Mouse (Mus musculus): ENCODE results near the gene Zfp771.

Gene Zfp771

GRCm38 (mm10) chr7:127243870-127244657 is at the start of gene Zfp771:
TSS of gene Zfp771 (plus strand) at chr7:127244274.
- DNase-seq (ENCODE audit: low read depth, low spot score), result peak; percentile 81

GRCm38 (mm10) chr7:127194633-127195029 is 49.4 kb upstream of the Zfp771 start:
- DNase-seq (ENCODE audit: low read depth, low spot score), result no peak

DNA sequence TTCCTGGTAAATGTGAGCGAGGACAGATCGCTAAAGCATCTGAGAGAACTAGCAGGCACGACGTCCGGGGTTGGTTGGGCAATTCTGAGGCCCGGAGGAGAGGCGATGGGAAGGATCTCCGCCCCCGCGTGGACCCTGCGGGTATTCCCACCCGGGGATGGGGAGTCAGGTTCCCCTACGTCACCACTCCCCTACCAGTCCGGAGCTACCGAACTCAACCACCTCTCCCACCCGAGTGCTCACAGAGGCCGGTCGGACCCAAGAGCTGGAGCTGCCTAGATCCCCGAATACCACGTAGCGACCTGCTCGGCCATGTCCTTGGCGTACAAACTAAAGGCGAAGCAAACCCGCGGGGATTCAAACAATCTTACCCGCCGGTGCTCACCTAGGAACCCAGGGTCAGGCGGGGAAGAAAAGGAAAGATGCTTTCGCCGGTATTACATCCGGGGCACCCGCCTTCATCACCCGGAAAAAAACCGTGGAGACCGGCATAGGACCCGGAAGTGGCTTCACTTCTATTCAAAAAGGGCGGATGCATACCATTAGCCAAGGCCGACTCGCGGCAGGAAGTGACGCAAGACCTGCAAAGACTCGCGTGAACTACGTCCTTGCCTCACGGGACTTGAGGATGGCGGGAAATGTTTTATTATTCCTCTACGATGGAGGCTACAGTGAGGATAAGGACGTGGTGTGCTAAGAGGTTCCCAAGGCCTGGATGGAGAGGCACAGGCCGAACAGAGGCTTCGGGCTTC is 48.4 kb upstream of the Zfp771 start, which contains the start of gene Cd2bp2:
Gene Cd2bp2 (minus strand): TSS at position 507 of the 752 bp plus-strand sequence.
- DNase-seq (ENCODE audit: low read depth, low spot score), result peak; percentile 94

GRCm38 (mm10) chr7:127196484-127196883 is 47.6 kb upstream of the Zfp771 start:
- DNase-seq (ENCODE audit: low read depth, low spot score), result no peak

DNA sequence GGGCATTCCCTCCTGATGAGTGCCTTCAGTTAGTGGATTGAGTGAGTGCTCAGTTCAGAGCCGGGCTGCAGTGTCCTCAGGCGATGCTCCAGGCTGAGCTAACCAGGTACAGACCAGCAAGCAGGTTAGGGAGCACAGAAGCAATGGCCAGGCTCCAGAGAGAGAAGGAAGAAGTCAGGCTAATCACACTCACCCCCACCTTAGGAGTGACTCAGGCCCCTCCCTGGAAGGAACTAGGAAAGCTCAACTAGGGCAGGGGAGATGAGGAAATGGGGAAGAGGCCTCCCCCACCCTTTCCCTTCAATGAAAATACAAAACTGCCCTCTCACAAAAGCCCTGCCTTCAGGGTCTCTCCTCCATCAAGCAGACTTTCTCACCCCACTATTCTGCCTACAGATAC is 37.5 kb upstream of the Zfp771 start:
- no peak for DNase-seq (ENCODE audit: low read depth, low spot score)

DNA sequence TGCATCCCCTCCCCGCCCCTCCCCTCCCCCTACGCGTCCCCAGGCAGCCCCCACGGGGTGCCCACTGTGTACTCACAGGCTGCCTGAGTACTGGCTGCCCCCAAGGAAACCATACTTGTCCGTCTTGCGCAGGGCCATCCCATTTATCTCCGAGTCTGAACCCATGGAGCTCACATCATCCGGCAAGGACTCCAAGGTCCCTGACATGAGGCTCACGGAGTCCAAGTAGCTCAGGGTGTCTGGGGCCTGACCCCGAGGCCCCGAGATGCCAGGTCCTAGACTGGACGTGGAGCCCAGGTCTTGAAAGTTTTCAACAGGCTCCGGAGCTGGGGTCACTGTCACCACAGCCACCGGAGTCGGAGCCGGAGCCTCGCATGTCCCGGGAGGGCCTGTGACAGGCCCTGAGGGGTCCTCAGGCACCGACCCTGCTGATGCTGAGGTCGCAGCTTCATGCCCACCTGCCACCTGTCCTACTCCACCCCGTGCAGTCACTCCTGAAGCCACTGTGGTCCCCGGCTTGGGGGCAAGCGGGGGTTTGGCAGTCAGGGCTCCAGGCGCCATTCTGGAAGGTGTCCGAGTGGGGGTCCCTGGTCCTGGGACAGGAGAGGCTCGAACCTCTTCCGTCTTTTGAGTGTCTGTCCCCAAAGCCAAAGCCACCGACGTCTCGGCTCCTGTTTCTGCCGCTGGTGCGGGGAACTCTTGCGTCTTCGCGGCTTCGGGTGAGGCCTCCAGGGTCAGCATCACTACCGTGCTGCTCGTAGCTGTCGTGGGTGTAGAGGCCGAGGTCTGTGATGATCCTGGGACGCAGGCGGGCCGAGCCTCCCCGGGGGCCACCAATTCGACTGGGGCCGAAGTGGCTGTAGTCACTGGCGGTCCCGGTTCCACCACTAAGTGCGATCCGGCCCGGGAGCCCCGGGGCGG is 36.4 kb upstream of the Zfp771 start:
- no peak for DNase-seq (ENCODE audit: low read depth, low spot score)

GRCm38 (mm10) chr7:127208295-127208552 is 35.9 kb upstream of the Zfp771 start, which contains the start of gene Tbc1d10b:
TSS of gene Tbc1d10b (minus strand) at chr7:127208468.
- DNase-seq (ENCODE audit: low read depth, low spot score), result no peak

DNA sequence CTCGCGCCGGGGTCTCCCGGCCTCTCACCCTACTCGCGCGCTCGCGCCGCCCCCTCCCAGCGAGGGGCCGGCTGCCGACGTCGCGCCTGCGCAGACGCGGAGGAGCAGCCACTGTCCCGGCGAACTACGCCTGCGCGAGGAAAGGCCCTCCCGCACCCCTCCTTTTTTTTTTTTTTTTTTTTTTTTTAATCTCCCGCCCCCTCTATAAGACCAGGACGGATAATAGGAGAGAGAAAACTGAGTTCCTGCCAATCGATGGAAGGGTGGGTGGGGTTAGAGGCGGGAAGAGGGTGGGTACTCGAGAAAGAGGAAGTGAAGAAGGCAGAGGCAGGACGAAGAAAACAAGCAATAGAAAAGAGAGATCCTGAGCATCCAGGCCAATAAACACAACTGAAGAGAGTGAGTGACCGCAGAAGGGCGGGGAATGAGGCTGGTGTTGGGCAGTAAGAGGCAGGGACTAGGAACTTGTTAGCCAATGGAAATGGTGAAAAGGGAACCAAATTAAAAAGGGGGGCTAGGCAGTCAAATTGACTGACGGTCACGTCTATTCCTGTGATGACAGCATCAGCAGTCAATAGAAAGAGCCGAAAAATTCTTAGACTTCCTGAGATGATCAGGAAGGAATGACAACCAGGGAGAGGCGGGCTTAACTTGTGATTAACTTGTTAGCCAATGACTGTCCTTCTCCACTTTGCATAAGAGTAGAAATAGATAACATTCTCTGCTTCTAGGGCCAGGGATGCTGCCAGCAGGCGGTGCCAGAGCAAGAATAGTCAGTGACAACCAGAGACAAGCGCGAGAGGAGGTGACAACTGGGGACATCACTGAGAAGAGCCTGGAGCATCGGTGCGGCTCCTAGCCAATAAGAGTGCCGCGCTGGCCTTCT is 35.3 kb upstream of the Zfp771 start, which contains the start of gene Mylpf:
Gene Mylpf (plus strand): TSS at position 338 of the 886 bp plus-strand sequence.
- DNase-seq (ENCODE audit: low read depth, low spot score), result peak; percentile 92

GRCm38 (mm10) chr7:127209851-127210250 is 34.2 kb upstream of the Zfp771 start:
- DNase-seq (ENCODE audit: low read depth, low spot score), result no peak

DNA sequence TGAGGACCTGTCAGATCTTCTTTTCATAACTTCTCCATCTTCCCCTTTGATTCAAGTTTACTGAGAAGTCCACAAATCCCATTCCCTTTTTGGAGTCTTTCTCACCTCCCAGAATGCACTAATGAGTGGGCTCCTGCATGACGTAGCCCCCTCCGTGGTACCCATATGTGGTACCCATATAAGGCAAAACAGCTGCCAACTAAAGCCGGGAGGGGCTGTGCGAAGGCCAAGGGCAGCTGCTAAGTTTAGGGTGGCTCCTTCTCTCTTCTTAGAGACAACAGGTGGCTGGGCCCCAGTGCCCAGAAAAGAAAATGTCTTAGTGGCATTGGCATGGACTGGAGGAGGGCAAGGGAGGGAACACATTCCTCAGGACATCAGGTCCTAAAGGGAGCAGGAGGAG is 33.8 kb upstream of the Zfp771 start:
- DNase-seq (ENCODE audit: low read depth, low spot score), result no peak

- no peak for DNase-seq (ENCODE audit: low read depth, low spot score)
Measured at GRCm38 (mm10) chr7:127211014-127211745, 32.9 kb upstream of the Zfp771 start.

DNA sequence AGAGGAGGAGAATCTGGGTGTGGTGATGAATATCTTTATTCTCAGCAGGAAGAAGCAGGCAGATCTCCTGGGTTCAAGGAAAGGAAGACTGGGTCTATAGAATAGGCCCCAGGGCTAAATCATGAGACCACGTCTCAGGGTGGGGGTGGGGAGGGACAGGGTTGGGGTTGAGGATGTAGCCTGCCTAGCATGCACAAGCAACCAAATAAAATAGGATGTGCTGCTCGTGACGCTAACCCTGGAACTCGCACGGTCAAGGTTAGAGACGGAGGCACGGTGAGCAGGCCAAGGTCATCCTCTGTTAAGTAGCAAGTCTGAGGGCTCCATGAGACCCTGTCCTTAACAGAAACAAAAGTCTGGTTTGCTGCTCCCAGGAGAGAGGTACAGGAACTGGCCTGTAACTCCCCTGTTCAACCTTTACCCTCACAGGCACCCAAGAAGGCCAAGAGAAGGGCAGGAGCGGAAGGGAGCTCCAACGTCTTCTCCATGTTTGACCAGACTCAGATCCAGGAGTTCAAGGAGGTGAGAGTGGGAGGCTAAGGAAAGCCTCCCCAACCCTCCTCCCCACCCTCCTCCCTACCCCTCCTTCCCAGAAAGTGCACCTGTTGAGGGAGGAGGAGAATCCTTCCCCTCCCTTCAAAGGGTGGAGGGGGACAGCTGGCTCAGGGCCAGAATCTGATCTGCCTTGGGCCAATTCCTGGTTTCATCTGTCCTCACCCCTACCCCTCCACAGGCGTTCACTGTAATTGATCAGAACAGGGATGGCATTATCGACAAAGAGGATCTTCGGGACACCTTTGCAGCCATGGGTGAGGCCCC is 31.4 kb upstream of the Zfp771 start:
- DNase-seq (ENCODE audit: low read depth, low spot score), result no peak

GRCm38 (mm10) chr7:127213485-127213884 is 30.6 kb upstream of the Zfp771 start:
- DNase-seq (ENCODE audit: low read depth, low spot score), result no peak

- DNase-seq (ENCODE audit: low read depth, low spot score), result no peak
Measured at GRCm38 (mm10) chr7:127213930-127214329, 30.1 kb upstream of the Zfp771 start.

- DNase-seq (ENCODE audit: low read depth, low spot score), result no peak
Measured at GRCm38 (mm10) chr7:127214521-127214920, 29.6 kb upstream of the Zfp771 start.

DNA sequence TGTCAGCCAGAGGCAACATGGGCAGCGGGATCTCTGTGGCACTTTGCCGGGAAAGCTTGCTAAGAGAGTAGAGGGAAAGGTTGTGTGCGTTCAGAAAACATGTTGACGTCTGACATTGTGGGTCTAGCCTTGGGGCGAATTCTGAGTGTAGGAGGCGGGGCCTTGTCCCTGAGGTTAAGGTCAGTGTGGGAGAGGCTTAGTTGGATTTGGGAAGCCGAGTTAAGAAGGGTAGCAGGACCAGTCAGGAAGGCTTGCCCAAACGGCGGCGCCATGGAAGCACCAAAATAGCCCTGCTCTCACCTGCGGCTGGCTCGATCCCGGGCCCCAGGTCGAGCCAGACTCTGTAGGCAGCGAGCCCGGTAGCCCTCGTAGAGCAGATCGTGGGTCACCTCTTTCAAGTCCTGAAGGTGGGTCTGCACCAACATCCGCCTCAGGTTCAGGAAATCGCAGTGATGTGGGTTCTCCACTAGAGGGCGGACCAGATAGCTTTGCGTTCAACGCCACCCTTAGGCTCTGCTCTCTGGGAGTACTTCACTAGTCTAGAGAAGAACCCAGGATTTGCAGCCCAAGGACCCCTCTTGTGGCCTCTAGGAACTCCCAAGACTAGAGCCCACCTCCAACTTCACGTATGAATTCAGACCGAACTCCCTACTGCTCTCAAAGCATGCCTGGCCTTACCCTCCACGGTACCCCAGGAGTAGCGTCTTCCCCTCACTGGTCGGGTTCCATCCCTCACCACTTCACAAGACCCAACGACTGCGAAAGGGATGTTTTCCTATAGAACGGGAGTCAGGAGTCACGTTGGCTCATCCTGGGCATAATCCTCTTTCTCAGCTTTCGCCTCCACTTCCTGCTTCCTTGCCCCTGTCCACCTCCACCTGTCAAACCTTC is 28.8 kb upstream of the Zfp771 start:
- no peak for DNase-seq (ENCODE audit: low read depth, low spot score)

GRCm38 (mm10) chr7:127216307-127216706 is 27.8 kb upstream of the Zfp771 start:
- no peak for DNase-seq (ENCODE audit: low read depth, low spot score)

GRCm38 (mm10) chr7:127217475-127217874 is 26.6 kb upstream of the Zfp771 start:
- DNase-seq (ENCODE audit: low read depth, low spot score), result no peak

All from retina, postnatal 7 days (tissue).